Mouse (Mus musculus) MEL (cell line): Measurements from ENCODE around the gene C3ar1. TPM values are rescaled to one million over a fixed set of nuclear protein-coding genes. Genes with fewer than 3 reads are reported as not detected.

Experiments
- DNase-seq: peaks from one replicate; pipeline ENCODE4 v3.0.0; 2011; ENCODE audit warnings: low read depth, low spot score
- H3K27ac ChIP-seq: 2 replicates; pipeline ENCODE4 v1.5.1; 2012; ENCODE audit warnings: low read depth, mild to moderate bottlenecking, control low read depth, low read length, moderate library complexity; ENCODE audit not compliant: control insufficient read depth
- H3K27me3 ChIP-seq, 2 experiments: fragments of 150-350 bp in 1 of 2; sonication (generic) in 1 of 2; 2 replicates each; pipeline ENCODE4 v1.6.1; 2012; ENCODE audit warnings: low read length in 2 of 2, mild to moderate bottlenecking in 2 of 2, improper control_type of control experiment in 1 of 2, moderate library complexity in 1 of 2; ENCODE audit not compliant: insufficient read depth in 2 of 2, control insufficient read depth in 1 of 2
- H3K36me3 ChIP-seq, 2 experiments: 2 replicates each; pipeline ENCODE4 v1.6.1; 2012 to 2014; ENCODE audit warnings: low read length in 2 of 2, improper control_type of control experiment in 1 of 2, inconsistent platforms in 1 of 2, mild to moderate bottlenecking in 1 of 2; ENCODE audit not compliant: insufficient read depth in 2 of 2, control insufficient read depth in 1 of 2
- H3K4me1 ChIP-seq, 2 experiments: fragments of 150-350 bp in 1 of 2; sonication (generic) in 1 of 2; 2 replicates each; pipeline ENCODE4 v1.6.1; 2012; ENCODE audit warnings: low read length in 2 of 2, improper control_type of control experiment in 1 of 2, mild to moderate bottlenecking in 1 of 2; ENCODE audit not compliant: insufficient read depth in 2 of 2, control insufficient read depth in 1 of 2
- H3K4me3 ChIP-seq, 2 experiments: fragments of 150-350 bp in 1 of 2; sonication (generic) in 1 of 2; 2 replicates each; pipeline ENCODE4 v1.5.1; 2012; ENCODE audit warnings: low read depth in 2 of 2, low read length in 2 of 2, mild to moderate bottlenecking in 2 of 2, moderate library complexity in 2 of 2, control low read depth in 1 of 2, improper control_type of control experiment in 1 of 2; ENCODE audit not compliant: control insufficient read depth in 1 of 2, insufficient read depth in 1 of 2
- H3K79me2 ChIP-seq: 2 replicates; pipeline ENCODE4 v1.6.1; 2012; ENCODE audit warnings: mild to moderate bottlenecking, low read length, moderate library complexity; ENCODE audit not compliant: control insufficient read depth, poor library complexity, insufficient read depth
- H3K9ac ChIP-seq: 2 replicates; pipeline ENCODE4 v1.6.1; 2012; ENCODE audit warnings: low read depth, mild to moderate bottlenecking, control low read depth, low read length, moderate library complexity; ENCODE audit not compliant: control insufficient read depth, poor library complexity, severe bottlenecking
- H3K9me3 ChIP-seq: fragments of 150-350 bp; sonication (generic); replicated peaks from 2 replicates; pipeline ENCODE4 v1.6.1; 2012; ENCODE audit warnings: mild to moderate bottlenecking, low read length, improper control_type of control experiment, moderate library complexity; ENCODE audit not compliant: insufficient read depth
- BHLHE40 ChIP-seq: IDR thresholded peaks from 2 replicates; pipeline ENCODE4 v1.6.1; 2012; ENCODE audit warnings: low read depth, mild to moderate bottlenecking, inconsistent platforms, low read length, improper control_type of control experiment, borderline replicate concordance
- CHD1 ChIP-seq: IDR thresholded peaks from 2 replicates; pipeline ENCODE4 v1.6.1; 2012; ENCODE audit warnings: low read depth, mild to moderate bottlenecking, inconsistent platforms, low read length, improper control_type of control experiment
- CHD2 ChIP-seq: IDR thresholded peaks from 2 replicates; pipeline ENCODE4 v1.6.1; 2011; ENCODE audit warnings: low read length, improper control_type of control experiment
- CTCF ChIP-seq, 3 experiments: IDR thresholded peaks in 2 of 3; conservative IDR thresholded peaks in 1 of 3; 2 replicates each; pipeline ENCODE4 v1.5.1; 2011 to 2012; ENCODE audit warnings: low read length in 3 of 3, low read depth in 2 of 3, mild to moderate bottlenecking in 2 of 3, improper control_type of control experiment in 1 of 3, inconsistent platforms in 1 of 3, mixed read lengths in 1 of 3, moderate library complexity in 1 of 3; ENCODE audit not compliant: control insufficient read depth in 1 of 3, insufficient read depth in 1 of 3, poor library complexity in 1 of 3, severe bottlenecking in 1 of 3
- E2F4 ChIP-seq: IDR thresholded peaks from 2 replicates; pipeline ENCODE4 v1.6.1; 2011; ENCODE audit warnings: low read depth, low read length, improper control_type of control experiment, borderline replicate concordance
- ELF1 ChIP-seq: IDR thresholded peaks from 2 replicates; pipeline ENCODE4 v1.6.1; 2014; ENCODE audit warnings: low read depth, mild to moderate bottlenecking, inconsistent platforms, low read length, improper control_type of control experiment, moderate library complexity
- EP300 ChIP-seq, 2 experiments: IDR thresholded peaks; 2 replicates each; pipeline ENCODE4 v1.6.1; 2011; ENCODE audit warnings: improper control_type of control experiment in 2 of 2, low read length in 2 of 2, low read depth in 1 of 2, mild to moderate bottlenecking in 1 of 2
- ETS1 ChIP-seq: IDR thresholded peaks from 2 replicates; pipeline ENCODE4 v1.6.1; 2012; ENCODE audit warnings: low read depth, mild to moderate bottlenecking, inconsistent platforms, low read length, improper control_type of control experiment, moderate library complexity
- GABPA ChIP-seq: IDR thresholded peaks from 2 replicates; pipeline ENCODE4 v1.6.1; 2012; ENCODE audit warnings: low read depth, mild to moderate bottlenecking, inconsistent platforms, low read length, improper control_type of control experiment, moderate library complexity
- HCFC1 ChIP-seq: IDR thresholded peaks from 2 replicates; pipeline ENCODE4 v1.6.1; 2012; ENCODE audit warnings: low read depth, mild to moderate bottlenecking, inconsistent platforms, low read length, improper control_type of control experiment, moderate library complexity
- JUND ChIP-seq: IDR thresholded peaks from 2 replicates; pipeline ENCODE4 v1.6.1; 2011; ENCODE audit warnings: low read depth, mild to moderate bottlenecking, improper control_type of control experiment, low read length
- KAT2A ChIP-seq: conservative IDR thresholded peaks from 2 replicates; pipeline ENCODE4 v1.6.1; 2012; ENCODE audit warnings: low read depth, low read length, improper control_type of control experiment, inconsistent platforms
- MAX ChIP-seq: IDR thresholded peaks from 2 replicates; pipeline ENCODE4 v1.6.1; 2011; ENCODE audit warnings: low read length, improper control_type of control experiment
- MAZ ChIP-seq: IDR thresholded peaks from 2 replicates; pipeline ENCODE4 v1.6.1; 2012; ENCODE audit warnings: low read depth, mild to moderate bottlenecking, inconsistent platforms, low read length, improper control_type of control experiment
- MEF2A ChIP-seq: IDR thresholded peaks from 2 replicates; pipeline ENCODE4 v1.6.1; 2014; ENCODE audit warnings: low read depth, mild to moderate bottlenecking, inconsistent platforms, low read length, improper control_type of control experiment; ENCODE audit not compliant: poor library complexity, insufficient replicate concordance, severe bottlenecking; ENCODE audit errors: extremely low read depth
- MXI1 ChIP-seq: IDR thresholded peaks from 2 replicates; pipeline ENCODE4 v1.6.1; 2011; ENCODE audit warnings: mild to moderate bottlenecking, low read depth, low read length, improper control_type of control experiment
- MYB ChIP-seq: IDR thresholded peaks from 2 replicates; pipeline ENCODE4 v1.6.1; 2011; ENCODE audit warnings: mild to moderate bottlenecking, low read depth, low read length, improper control_type of control experiment
- MYC ChIP-seq: IDR thresholded peaks from 2 replicates; pipeline ENCODE4 v1.6.1; 2011; ENCODE audit warnings: low read depth, mild to moderate bottlenecking, low read length, improper control_type of control experiment, moderate library complexity
- NELFE ChIP-seq: IDR thresholded peaks from 2 replicates; pipeline ENCODE4 v1.6.1; 2011; ENCODE audit warnings: low read depth, low read length, improper control_type of control experiment
- NRF1 ChIP-seq: IDR thresholded peaks from 2 replicates; pipeline ENCODE4 v1.6.1; 2014; ENCODE audit warnings: low read depth, mild to moderate bottlenecking, inconsistent platforms, low read length, improper control_type of control experiment, moderate library complexity; ENCODE audit not compliant: poor library complexity, insufficient read depth, severe bottlenecking
- POLR2AphosphoS2 ChIP-seq: IDR thresholded peaks from 2 replicates; pipeline ENCODE4 v1.6.1; 2011; ENCODE audit warnings: low read length, improper control_type of control experiment
- POLR2AphosphoS5 ChIP-seq: IDR thresholded peaks from 2 replicates; pipeline ENCODE4 v1.6.1; 2012; ENCODE audit warnings: low read depth, borderline replicate concordance, mild to moderate bottlenecking, inconsistent platforms, low read length, moderate library complexity, mixed read lengths
- RAD21 ChIP-seq: IDR thresholded peaks from 2 replicates; pipeline ENCODE4 v1.6.1; 2011; ENCODE audit warnings: mild to moderate bottlenecking, low read depth, low read length, improper control_type of control experiment
- RCOR1 ChIP-seq: IDR thresholded peaks from 2 replicates; pipeline ENCODE4 v1.6.1; 2012; ENCODE audit warnings: low read depth, mild to moderate bottlenecking, inconsistent platforms, low read length, improper control_type of control experiment
- SIN3A ChIP-seq: IDR thresholded peaks from 2 replicates; pipeline ENCODE4 v1.6.1; 2012; ENCODE audit warnings: low read length, improper control_type of control experiment, inconsistent platforms
- SMC3 ChIP-seq: IDR thresholded peaks from 2 replicates; pipeline ENCODE4 v1.6.1; 2011; ENCODE audit warnings: low read depth, low read length, improper control_type of control experiment
- TAL1 ChIP-seq: IDR thresholded peaks from 2 replicates; pipeline ENCODE4 v1.6.1; 2012; ENCODE audit warnings: mild to moderate bottlenecking, inconsistent platforms, low read length, moderate library complexity, mixed read lengths
- TCF12 ChIP-seq: IDR thresholded peaks from 2 replicates; pipeline ENCODE4 v1.6.1; 2014; ENCODE audit warnings: low read depth, mild to moderate bottlenecking, inconsistent platforms, low read length, improper control_type of control experiment, moderate library complexity
- UBTF ChIP-seq: IDR thresholded peaks from 2 replicates; pipeline ENCODE4 v1.6.1; 2012; ENCODE audit warnings: low read depth, mild to moderate bottlenecking, inconsistent platforms, low read length, improper control_type of control experiment, moderate library complexity, borderline replicate concordance; ENCODE audit not compliant: insufficient read depth
- USF1 ChIP-seq: IDR thresholded peaks from 2 replicates; pipeline ENCODE4 v1.6.1; 2014; ENCODE audit warnings: low read depth, mild to moderate bottlenecking, inconsistent platforms, low read length, improper control_type of control experiment, moderate library complexity
- USF2 ChIP-seq, 2 experiments: IDR thresholded peaks; 2 replicates each; pipeline ENCODE4 v1.6.1; 2011 to 2012; ENCODE audit warnings: improper control_type of control experiment in 2 of 2, low read length in 2 of 2, borderline replicate concordance in 1 of 2, inconsistent platforms in 1 of 2, low read depth in 1 of 2, mild to moderate bottlenecking in 1 of 2; ENCODE audit not compliant: insufficient read depth in 1 of 2
- ZC3H11A ChIP-seq: IDR thresholded peaks from 2 replicates; pipeline ENCODE4 v1.6.1; 2012; ENCODE audit warnings: low read depth, mild to moderate bottlenecking, inconsistent platforms, low read length, improper control_type of control experiment
- ZKSCAN1 ChIP-seq: IDR thresholded peaks from 2 replicates; pipeline ENCODE4 v1.6.1; 2012; ENCODE audit warnings: low read depth, mild to moderate bottlenecking, inconsistent platforms, low read length, improper control_type of control experiment, moderate library complexity
- ZMIZ1 ChIP-seq: IDR thresholded peaks from 2 replicates; pipeline ENCODE4 v1.6.1; 2012; ENCODE audit warnings: low read depth, mild to moderate bottlenecking, inconsistent platforms, low read length, improper control_type of control experiment, moderate library complexity
- ZNF384 ChIP-seq: IDR thresholded peaks from 2 replicates; pipeline ENCODE4 v1.6.1; 2012; ENCODE audit warnings: low read depth, mild to moderate bottlenecking, inconsistent platforms, low read length, improper control_type of control experiment
- polyA plus RNA-seq, 2 experiments: library from polyadenylated mRNA; stranded (reverse) in 1 of 2; unstranded in 1 of 2; fragments of >175 nt in 1 of 2; fragments of >200 nt in 1 of 2; gene quantifications; 2 replicates each; pipeline versions ENCODE4 v1.2.1 to v1.2.4; 2012; ENCODE audit warnings: low replicate concordance in 2 of 2, low read depth in 1 of 2; ENCODE audit not compliant: insufficient read length in 2 of 2, insufficient read depth in 1 of 2, missing spikeins in 1 of 2
- total RNA-seq: library from RNA; depleted of rRNA; stranded (reverse); fragments of 300-350 nt; gene quantifications from 2 replicates; pipeline ENCODE4 v1.2.3, GENCODE M21; 2012

The C3ar1 gene
- total and polyA plus RNA-seq, 3 experiments: 0.33 to 0.69 TPM; not detected in 1

- Histone ChIP-seq H3K9me3 (no peaks in the 10 kb centered on the region), H3K27ac (peak overlapping the region; percentile 96), H3K9ac (peak overlapping the region; percentile 89), H3K27me3 (no peaks in the 10 kb centered on the region), H3K79me2 (no peaks in the 10 kb centered on the region; the same call in none of the 2 replicates), H3K36me3 (peaks cover 0 to 19% of the 10 kb centered on the region in 2 experiments; a peak in 2 of 4 replicates), H3K4me1 (peaks cover 11 to 16% of the 10 kb centered on the region in 2 experiments), H3K4me3 (peak overlapping the region; percentile 67 to 86)
- DNase-seq: peak; percentile 91
- no peak for TF ChIP-seq SMC3
- TF ChIP-seq E2F4: no peak
- TF ChIP-seq NELFE: no peak
- no peak for TF ChIP-seq MYB
- peak in 1 of 3 experiments; percentile 41; a peak in 2 of 6 replicates for TF ChIP-seq CTCF (IDR thresholded peaks at IDR 0.05 in 2 of 3, conservative IDR thresholded peaks at IDR 0.05 in 1 of 3; ENCODE audit: control insufficient read depth in 1 of 3, insufficient read depth in 1 of 3, low read depth in 2 of 3, low read length in 3 of 3, poor library complexity in 1 of 3, severe bottlenecking in 1 of 3)
- TF ChIP-seq GABPA: no peak
- TF ChIP-seq POLR2AphosphoS5: no peak
- TF ChIP-seq MEF2A: no peak
- no peak for TF ChIP-seq MXI1
- 0 out of 2 replicates have a peak, but pooled peaks have one; percentile 4 for TF ChIP-seq ZC3H11A
- no peak for TF ChIP-seq RCOR1
- TF ChIP-seq ZMIZ1: no peak
- TF ChIP-seq CHD2: no peak
- no peak; the same call in 1 of the 2 replicates for TF ChIP-seq RAD21
- no peak for TF ChIP-seq MYC
- no peak for TF ChIP-seq ZKSCAN1
- TF ChIP-seq ETS1: no peak; the same call in 1 of the 2 replicates
- TF ChIP-seq MAZ: peak; percentile 14; the same call in 1 of the 2 replicates
- no peak for TF ChIP-seq TCF12
- no peak for TF ChIP-seq TAL1
- TF ChIP-seq ELF1: no peak
- no peak for TF ChIP-seq UBTF
- TF ChIP-seq CHD1: 0 out of 2 replicates have a peak, but pooled peaks have one; percentile 36
- no peak for TF ChIP-seq POLR2AphosphoS2
- no peak; the same call in 1 of the 2 replicates for TF ChIP-seq KAT2A
- no peak for TF ChIP-seq ZNF384
- no peak; the same call in none of the 2 replicates for TF ChIP-seq SIN3A
- TF ChIP-seq EP300 (IDR thresholded peaks at IDR 0.05; ENCODE audit: low read depth in 1 of 2, low read length in 2 of 2): no peak; a peak in 1 of 4 replicates
- no peak for TF ChIP-seq JUND
- no peak; the same call in 1 of the 2 replicates for TF ChIP-seq HCFC1
- no peak for TF ChIP-seq MAX
- no peak for TF ChIP-seq BHLHE40
- TF ChIP-seq NRF1: no peak
- TF ChIP-seq USF2 (IDR thresholded peaks at IDR 0.05; ENCODE audit: borderline replicate concordance in 1 of 2, insufficient read depth in 1 of 2, low read depth in 1 of 2, low read length in 2 of 2): no peak
- no peak for TF ChIP-seq USF1
These were observed 44.0 kb downstream of the C3ar1 start for GRCm38 (mm10) chr6:122811771-122812600.
